Mouse (Mus musculus) liver, postnatal 0 days (tissue): Measurements from ENCODE around the gene Galnt16. TPM values are rescaled to one million over a fixed set of nuclear protein-coding genes. Genes with fewer than 3 reads are reported as not detected.

ENCODE experiments used
- ATAC-seq: fragments of 200-750 bp; cut with Nextera tagmentation; 2 replicates; pipeline ENCODE4 v1.8.0; 2017; ENCODE audit warnings: mild to moderate bottlenecking, moderate library complexity
- DNase-seq: peaks from one replicate; pipeline ENCODE4 v3.0.0-alpha.2; 2016
- H3K27ac ChIP-seq: fragments of 300-500 bp; sonication (generic); 2 replicates; pipeline ENCODE4 v1.5.1; 2014; ENCODE audit warnings: antibody characterized with exemption, moderate library complexity, mild to moderate bottlenecking, low read depth
- H3K27me3 ChIP-seq: fragments of 300-500 bp; sonication (generic); 2 replicates; pipeline ENCODE4 v1.6.1; 2014; ENCODE audit warnings: low read length, control low read depth, mixed read lengths; ENCODE audit not compliant: insufficient read depth
- H3K36me3 ChIP-seq: fragments of 300-500 bp; sonication (generic); replicated peaks from 2 replicates; pipeline ENCODE4 v1.6.1; 2014; ENCODE audit warnings: mild to moderate bottlenecking, control low read depth, low read length, moderate library complexity, mixed read lengths; ENCODE audit not compliant: insufficient read depth
- H3K4me1 ChIP-seq: fragments of 300-500 bp; sonication (generic); 2 replicates; pipeline ENCODE4 v1.6.1; 2014; ENCODE audit warnings: antibody characterized with exemption, mild to moderate bottlenecking, control low read depth; ENCODE audit not compliant: insufficient read depth
- H3K4me2 ChIP-seq: fragments of 300-500 bp; sonication (generic); 2 replicates; pipeline ENCODE4 v1.6.1; 2014; ENCODE audit warnings: low read depth, mild to moderate bottlenecking, low read length, moderate library complexity, mixed read lengths
- H3K4me3 ChIP-seq: fragments of 300-500 bp; sonication (generic); 2 replicates; pipeline ENCODE4 v1.5.1; 2014; ENCODE audit warnings: low read depth, low read length
- H3K9ac ChIP-seq: fragments of 300-500 bp; sonication (generic); replicated peaks from 2 replicates; pipeline ENCODE4 v1.6.1; 2014; ENCODE audit warnings: mild to moderate bottlenecking, moderate library complexity
- H3K9me3 ChIP-seq: fragments of 300-500 bp; sonication (generic); 2 replicates; pipeline ENCODE4 v1.6.1; 2016; ENCODE audit warnings: mild to moderate bottlenecking, control low read depth, low read length, mixed read lengths
- CTCF ChIP-seq: sonication (generic); IDR thresholded peaks from 2 replicates; pipeline ENCODE4 v1.5.1; 2016; ENCODE audit warnings: antibody characterized with exemption, low read depth
- EP300 ChIP-seq: IDR thresholded peaks from 2 replicates; pipeline ENCODE4 v1.6.1; 2016; ENCODE audit warnings: antibody characterized with exemption, low read depth, mild to moderate bottlenecking
- WGBS: fragments of 180-500 bp; shearing (Covaris S2); extraction: QIAGEN DNeasy Blood & Tissue Kit; methylation state at CpG from one replicate; pipeline ENCODE4 v1.1.7; 2014; ENCODE audit not compliant: insufficient replicate concordance; 5-methylcytosine and 5-hydroxymethylcytosine counted together
- polyA plus RNA-seq: library from polyadenylated mRNA; unstranded; fragments of >200 nt; fragmentation: Nextera tagmentation; extraction: Ambion mirVana; gene quantifications from 2 replicates; pipeline ENCODE4 v1.2.1, GENCODE M21; 2015

Gene Galnt16
- polyA plus RNA-seq, 1 experiment from 2014 or later = 0.15 TPM

DNA sequence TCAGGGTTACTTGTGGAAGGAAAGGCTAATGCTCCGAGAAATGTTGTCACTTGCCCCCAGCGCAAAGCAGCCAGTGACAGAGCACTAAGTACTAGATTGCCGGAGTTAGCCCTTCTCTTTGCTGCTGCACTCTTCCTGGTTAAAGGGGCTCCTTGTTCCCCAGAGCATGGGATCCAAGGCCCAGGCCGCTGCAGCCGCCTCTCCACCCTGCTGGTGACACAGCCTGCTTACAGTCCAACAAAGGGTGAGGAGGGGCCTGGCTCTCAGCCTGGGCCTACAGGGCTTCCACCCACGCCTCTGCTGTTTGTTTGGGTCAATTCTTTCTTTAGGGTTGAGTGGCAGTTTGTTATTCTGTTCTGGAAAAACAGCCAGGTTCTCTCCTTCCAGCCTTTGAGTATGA, 80.7 kb downstream of the Galnt16 start:
- DNase-seq (peak; percentile 31), ATAC-seq (peak; percentile 40; the same call in 1 of the 2 replicates)
- TF ChIP-seq CTCF (0 out of 2 replicates have a peak, but pooled peaks have one; percentile 13), EP300 (no peak)

DNA sequence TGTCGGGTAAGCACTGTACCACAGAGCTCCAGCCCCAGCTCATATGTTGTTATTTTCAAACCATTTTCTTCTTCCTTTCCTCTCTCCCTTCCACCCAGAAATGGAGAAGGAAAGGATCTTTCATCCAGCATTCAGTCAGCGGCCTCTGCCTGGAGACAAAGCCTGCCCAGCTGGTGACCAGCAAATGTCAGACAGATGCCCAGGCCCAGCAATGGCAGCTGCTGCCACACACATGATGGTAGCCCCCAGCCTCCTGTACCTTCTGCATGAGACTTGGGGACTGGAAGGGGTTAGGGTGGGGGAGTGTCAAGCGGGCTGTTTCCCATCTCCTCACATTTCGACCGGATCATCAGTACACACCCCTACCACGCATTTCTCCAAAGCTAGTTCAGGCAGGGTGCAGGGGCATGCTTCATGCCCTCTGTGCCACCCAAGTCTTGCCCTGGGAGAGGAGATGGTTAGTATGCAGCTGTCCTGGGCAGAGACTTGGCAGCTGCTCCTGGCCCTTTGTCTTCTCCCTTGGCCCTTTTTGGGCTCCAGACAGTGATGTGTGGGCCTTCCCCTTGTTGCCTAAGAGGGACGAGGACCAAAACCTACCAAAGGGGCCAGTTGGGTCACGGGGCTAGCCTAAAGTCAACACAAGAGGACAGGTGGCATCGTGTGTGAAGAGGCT, 83.7 kb downstream of the Galnt16 start:
- Histone ChIP-seq H3K27ac (no peak overlapping the region), H3K4me2 (no peak overlapping the region), H3K4me3 (no peak overlapping the region), H3K9me3 (no peaks in the 10 kb centered on the region), H3K36me3 (no peaks in the 10 kb centered on the region), H3K27me3 (no peaks in the 10 kb centered on the region), H3K9ac (no peak overlapping the region), H3K4me1 (peaks cover 22% of the 10 kb centered on the region)
- DNase-seq = no peak
- no peak for TF ChIP-seq CTCF
- TF ChIP-seq EP300 = no peak
- WGBS = 78% methylated on average over 9 of the region's 9 CpGs
- ATAC-seq = no peak

More for the DNA sequence above, 80.7 kb downstream of the Galnt16 start:
- Histone ChIP-seq H3K27me3 (no peaks in the 10 kb centered on the region), H3K4me1 (peaks cover 15% of the 10 kb centered on the region), H3K9me3 (no peaks in the 10 kb centered on the region), H3K4me3 (no peak overlapping the region), H3K27ac (peak overlapping the region; percentile 29; the same call in 1 of the 2 replicates), H3K9ac (no peak overlapping the region), H3K4me2 (no peak overlapping the region), H3K36me3 (no peaks in the 10 kb centered on the region)
- 61% methylated on average over 6 of the region's 6 CpGs for WGBS

DNA sequence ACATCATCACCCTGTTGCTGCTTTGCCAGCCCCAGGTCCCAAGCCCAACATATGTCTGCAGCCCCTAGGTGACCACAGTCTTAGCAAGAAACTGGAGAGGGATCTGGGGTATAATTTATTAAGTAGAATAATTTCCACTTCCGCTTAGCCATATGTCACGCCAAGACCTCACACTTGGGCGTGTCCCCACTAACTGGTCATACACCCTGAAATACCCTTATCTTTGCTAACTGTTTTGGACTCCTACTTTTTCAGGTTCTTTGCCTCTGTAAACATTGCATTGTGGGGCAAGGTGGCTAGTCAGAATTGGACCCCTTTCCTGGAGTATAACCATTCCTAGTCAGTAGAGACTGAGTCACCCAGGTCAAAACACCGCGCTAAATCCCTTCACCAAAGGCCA, 84.4 kb downstream of the Galnt16 start:
- Histone ChIP-seq H3K4me3 (no peak overlapping the region), H3K27ac (no peak overlapping the region), H3K9ac (no peak overlapping the region), H3K27me3 (no peaks in the 10 kb centered on the region), H3K4me1 (peaks cover 22% of the 10 kb centered on the region), H3K36me3 (no peaks in the 10 kb centered on the region), H3K4me2 (no peak overlapping the region), H3K9me3 (no peaks in the 10 kb centered on the region)
- TF ChIP-seq EP300 (no peak), CTCF (no peak)
- WGBS = 77% methylated on average over 5 of the region's 5 CpGs
- DNase-seq (no peak), ATAC-seq (no peak)

- DNase-seq (peak; percentile 66), ATAC-seq (peak; percentile 60; the same call in 1 of the 2 replicates)
- TF ChIP-seq CTCF = no peak
These were observed 85.5 kb downstream of the Galnt16 start for GRCm38 (mm10) chr12:80603566-80603965.

GRCm38 (mm10) chr12:80604218-80604617, 86.1 kb downstream of the Galnt16 start:
- no peak for ATAC-seq
- TF ChIP-seq CTCF = no peak
- TF ChIP-seq EP300 = no peak
- no peaks in the 10 kb centered on the region for H3K27me3 ChIP-seq
- no peak overlapping the region for H3K4me3 ChIP-seq
- WGBS = 78% methylated on average over 2 of the region's 2 CpGs
- H3K36me3 ChIP-seq = no peaks in the 10 kb centered on the region
- H3K9ac ChIP-seq = no peak overlapping the region
- H3K4me1 ChIP-seq = peaks cover 17% of the 10 kb centered on the region
- no peak overlapping the region for H3K4me2 ChIP-seq
- DNase-seq = no peak
- H3K9me3 ChIP-seq = no peaks in the 10 kb centered on the region
- no peak overlapping the region for H3K27ac ChIP-seq

More at GRCm38 (mm10) chr12:80603566-80603965, 85.5 kb downstream of the Galnt16 start:
- WGBS = 7% methylated on average over 4 of the region's 4 CpGs
- Histone ChIP-seq H3K9me3 (no peaks in the 10 kb centered on the region), H3K27ac (peak overlapping the region; percentile 44; the same call in 1 of the 2 replicates), H3K9ac (no peak overlapping the region), H3K4me1 (peaks cover 20% of the 10 kb centered on the region), H3K27me3 (no peaks in the 10 kb centered on the region), H3K36me3 (no peaks in the 10 kb centered on the region), H3K4me2 (no peak overlapping the region), H3K4me3 (no peak overlapping the region)

DNA sequence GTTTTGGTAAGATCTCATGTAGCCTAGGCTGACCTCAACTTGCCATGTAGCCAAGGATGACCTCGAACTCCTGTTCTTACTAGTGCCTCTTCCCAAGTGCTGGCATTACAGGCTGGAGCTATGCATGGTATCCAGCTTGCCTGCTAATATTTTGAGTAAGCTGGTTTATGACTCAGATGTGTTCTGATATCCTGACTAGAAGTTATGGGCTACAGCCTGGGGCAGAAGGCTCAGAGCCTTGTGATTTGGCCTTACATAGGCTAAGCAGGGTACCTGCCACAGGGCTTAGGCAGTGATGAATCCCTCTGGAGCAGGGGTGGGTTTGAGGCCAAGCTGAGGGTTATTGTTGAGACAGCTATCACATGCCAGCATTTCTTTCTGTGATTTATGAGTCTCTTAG, 90.5 kb downstream of the Galnt16 start:
- Histone ChIP-seq H3K27me3 (no peaks in the 10 kb centered on the region), H3K4me2 (no peak overlapping the region), H3K9me3 (no peaks in the 10 kb centered on the region), H3K4me3 (no peak overlapping the region), H3K4me1 (peaks cover 8% of the 10 kb centered on the region; the same call in 1 of the 2 replicates), H3K27ac (no peak overlapping the region), H3K9ac (no peak overlapping the region), H3K36me3 (no peaks in the 10 kb centered on the region)
- WGBS = 62% methylated on average over 1 of the region's 1 CpGs
- ATAC-seq = no peak
- TF ChIP-seq EP300 (no peak), CTCF (no peak)
- no peak for DNase-seq
